Mouse (Mus musculus) cerebellum, adult 2 months (tissue): ENCODE results near the gene Stard3nl.

Experiments
- CTCF ChIP-seq: fragments of 200-500 bp; IDR thresholded peaks from 2 replicates; pipeline ENCODE4 v1.5.1; 2011; ENCODE audit warnings: low read depth, mild to moderate bottlenecking, control low read depth, low read length, moderate library complexity, borderline replicate concordance; ENCODE audit not compliant: insufficient read depth
- POLR2A ChIP-seq: fragments of 200-500 bp; IDR thresholded peaks from 2 replicates; pipeline ENCODE4 v1.6.1; 2011; ENCODE audit warnings: low read length, control low read depth, borderline replicate concordance; ENCODE audit not compliant: insufficient read depth

DNA sequence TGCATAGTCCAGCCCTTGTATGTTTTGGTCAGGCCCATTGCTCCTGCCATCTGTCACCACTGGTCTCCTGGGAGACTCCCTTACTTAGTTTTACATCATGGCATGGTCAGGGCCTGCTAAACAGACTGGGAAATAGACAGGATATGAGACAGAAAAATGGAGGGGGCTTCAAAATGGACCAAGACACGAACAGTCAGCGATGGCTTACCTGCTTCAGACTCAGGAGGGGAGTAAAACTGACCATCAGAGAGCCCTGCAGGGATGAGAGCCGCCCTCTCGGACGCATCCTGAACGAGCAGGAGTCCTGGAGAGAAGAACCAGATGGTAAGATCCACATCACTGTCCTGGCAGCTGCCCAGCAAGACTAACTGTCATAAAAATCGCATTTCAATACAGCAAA is 28.1 kb downstream of the Stard3nl start:
- TF ChIP-seq CTCF = no peak
- no peak for TF ChIP-seq POLR2A
